Mouse (Mus musculus) neural tube, embryonic 15.5 days (tissue): ENCODE data around the gene Nrg4. TPM values are rescaled to one million over a fixed set of nuclear protein-coding genes. Genes with fewer than 3 reads are reported as not detected.
"Not testable (repeated sequence)": the region's sequence is repeated elsewhere in the genome, so short reads cannot be mapped to it uniquely, and the experiment has no call there.

ENCODE experiments used
- ATAC-seq: fragments of 200-750 bp; cut with Nextera tagmentation; 2 replicates; pipeline ENCODE4 v1.8.0; 2017; ENCODE audit warnings: mild to moderate bottlenecking, moderate TSS enrichment, moderate library complexity; ENCODE audit not compliant: low FRiP score
- H3K27ac ChIP-seq: fragments of 300-500 bp; sonication (generic); replicated peaks from 2 replicates; pipeline ENCODE4 v1.5.1; 2015; ENCODE audit warnings: mild to moderate bottlenecking, inconsistent platforms
- H3K27me3 ChIP-seq: fragments of 300-500 bp; sonication (generic); replicated peaks from 2 replicates; pipeline ENCODE4 v1.6.1; 2015; ENCODE audit warnings: inconsistent platforms
- H3K36me3 ChIP-seq: fragments of 300-500 bp; sonication (generic); 2 replicates; pipeline ENCODE4 v1.6.1; 2015; ENCODE audit warnings: inconsistent platforms
- H3K4me1 ChIP-seq: fragments of 300-500 bp; sonication (generic); 2 replicates; pipeline ENCODE4 v1.6.1; 2015; ENCODE audit warnings: inconsistent platforms
- H3K4me2 ChIP-seq: fragments of 300-500 bp; sonication (generic); 2 replicates; pipeline ENCODE4 v1.6.1; 2015; ENCODE audit warnings: inconsistent platforms, mild to moderate bottlenecking, moderate library complexity
- H3K4me3 ChIP-seq: fragments of 300-500 bp; sonication (generic); replicated peaks from 2 replicates; pipeline ENCODE4 v1.5.1; 2015; ENCODE audit warnings: mild to moderate bottlenecking, inconsistent platforms
- H3K9ac ChIP-seq: fragments of 300-500 bp; sonication (generic); replicated peaks from 2 replicates; pipeline ENCODE4 v1.6.1; 2015; ENCODE audit warnings: mild to moderate bottlenecking, inconsistent platforms
- H3K9me3 ChIP-seq: fragments of 300-500 bp; sonication (generic); replicated peaks from 2 replicates; pipeline ENCODE4 v1.6.1; 2016; ENCODE audit warnings: inconsistent platforms
- WGBS: fragments of 180-500 bp; shearing (Covaris S2); methylation state at CpG from one replicate; pipeline ENCODE4 v1.1.7; 2015; ENCODE audit warnings: mixed read lengths; 5-methylcytosine and 5-hydroxymethylcytosine counted together
- polyA plus RNA-seq: library from polyadenylated mRNA; unstranded; fragments of >200 nt; fragmentation: Nextera tagmentation; extraction: Ambion mirVana; gene quantifications from 2 replicates; pipeline ENCODE4 v1.2.1, GENCODE M21; 2015

Nrg4 gene
- polyA plus RNA-seq, 1 experiment from 2014 or later = 1.4 TPM

- H3K36me3 ChIP-seq = no peaks in the 10 kb centered on the region
- H3K9me3 ChIP-seq = no peaks in the 10 kb centered on the region
- no peaks in the 10 kb centered on the region for H3K27me3 ChIP-seq
- no peak overlapping the region for H3K4me2 ChIP-seq
- 51% methylated on average over 4 of the region's 4 CpGs for WGBS
- no peak for ATAC-seq
- no peak overlapping the region for H3K27ac ChIP-seq
- no peak overlapping the region for H3K9ac ChIP-seq
- H3K4me1 ChIP-seq = no peaks in the 10 kb centered on the region
- no peak overlapping the region for H3K4me3 ChIP-seq
These were observed 52.7 kb downstream of the Nrg4 start for GRCm38 (mm10) chr9:55273906-55274305.

- Histone ChIP-seq H3K27ac (no peak overlapping the region), H3K27me3 (no peaks in the 10 kb centered on the region), H3K4me1 (no peaks in the 10 kb centered on the region), H3K9ac (no peak overlapping the region), H3K9me3 (no peaks in the 10 kb centered on the region), H3K4me2 (no peak overlapping the region), H3K36me3 (no peaks in the 10 kb centered on the region), H3K4me3 (no peak overlapping the region)
- WGBS = 57% methylated on average over 5 of the region's 5 CpGs
- ATAC-seq = no peak
These were observed 54.6 kb downstream of the Nrg4 start for GRCm38 (mm10) chr9:55271960-55272560.

- WGBS = 83% methylated on average over 8 of the region's 8 CpGs
- Histone ChIP-seq H3K4me1 (no peaks in the 10 kb centered on the region), H3K9me3 (no peaks in the 10 kb centered on the region), H3K9ac (no peak overlapping the region), H3K4me3 (no peak overlapping the region), H3K36me3 (no peaks in the 10 kb centered on the region), H3K27ac (no peak overlapping the region), H3K4me2 (no peak overlapping the region), H3K27me3 (no peaks in the 10 kb centered on the region)
- ATAC-seq = no peak
These were observed 62.0 kb downstream of the Nrg4 start for GRCm38 (mm10) chr9:55264356-55265302.

- H3K27ac ChIP-seq = no peak overlapping the region
- H3K4me2 ChIP-seq = no peak overlapping the region
- no peaks in the 10 kb centered on the region for H3K9me3 ChIP-seq
- no peaks in the 10 kb centered on the region for H3K36me3 ChIP-seq
- no peak for ATAC-seq
- 44% methylated on average over 6 of the region's 6 CpGs for whole genome bisulfite sequencing
- H3K9ac ChIP-seq = no peak overlapping the region
- H3K4me3 ChIP-seq = no peak overlapping the region
- H3K4me1 ChIP-seq = no peaks in the 10 kb centered on the region
- no peaks in the 10 kb centered on the region for H3K27me3 ChIP-seq
These were observed 66.9 kb downstream of the Nrg4 start for GRCm38 (mm10) chr9:55259741-55260140.

- 91% methylated on average over 2 of the region's 2 CpGs for WGBS
- Histone ChIP-seq H3K4me3 (no peak overlapping the region), H3K27me3 (no peaks in the 10 kb centered on the region), H3K9ac (no peak overlapping the region), H3K4me2 (no peak overlapping the region), H3K27ac (no peak overlapping the region), H3K9me3 (no peaks in the 10 kb centered on the region), H3K4me1 (no peaks in the 10 kb centered on the region), H3K36me3 (no peaks in the 10 kb centered on the region)
- ATAC-seq = no peak
These were observed 69.5 kb downstream of the Nrg4 start for GRCm38 (mm10) chr9:55257105-55257504.

- Histone ChIP-seq H3K27ac (no peak overlapping the region), H3K4me1 (no peaks in the 10 kb centered on the region), H3K4me3 (no peak overlapping the region), H3K36me3 (no peaks in the 10 kb centered on the region), H3K4me2 (no peak overlapping the region), H3K9me3 (no peaks in the 10 kb centered on the region), H3K9ac (no peak overlapping the region), H3K27me3 (no peaks in the 10 kb centered on the region)
- WGBS = 76% methylated on average over 4 of the region's 4 CpGs
- ATAC-seq = no peak
These were observed 71.0 kb downstream of the Nrg4 start for GRCm38 (mm10) chr9:55255604-55256003.

- Histone ChIP-seq H3K36me3 (no peaks in the 10 kb centered on the region), H3K27ac (no peak overlapping the region), H3K9me3 (no peaks in the 10 kb centered on the region), H3K4me1 (no peaks in the 10 kb centered on the region), H3K9ac (no peak overlapping the region), H3K4me2 (no peak overlapping the region), H3K4me3 (no peak overlapping the region), H3K27me3 (no peaks in the 10 kb centered on the region)
- no peak for ATAC-seq
- 94% methylated on average over 5 of the region's 5 CpGs for WGBS
These were observed 71.6 kb downstream of the Nrg4 start for GRCm38 (mm10) chr9:55255056-55255455.

- H3K4me2 ChIP-seq = no peak overlapping the region
- WGBS = 92% methylated on average over 1 of the region's 1 CpGs
These were observed 72.8 kb downstream of the Nrg4 start for GRCm38 (mm10) chr9:55253849-55254248.

GRCm38 (mm10) chr9:55252097-55252496, 74.5 kb downstream of the Nrg4 start:
- 56% methylated on average over 2 of the region's 2 CpGs for WGBS
- H3K4me2 ChIP-seq, ATAC-seq, H3K4me3 ChIP-seq, H3K4me1 ChIP-seq, H3K36me3 ChIP-seq, H3K27me3 ChIP-seq, H3K27ac ChIP-seq, H3K9me3 ChIP-seq, H3K9ac ChIP-seq: not testable (repeated sequence)

More at GRCm38 (mm10) chr9:55253849-55254248, 72.8 kb downstream of the Nrg4 start:
- no peaks in the 10 kb centered on the region for H3K9me3 ChIP-seq
- H3K4me1 ChIP-seq = no peaks in the 10 kb centered on the region
- H3K27ac ChIP-seq = no peak overlapping the region
- ATAC-seq = no peak
- no peaks in the 10 kb centered on the region for H3K36me3 ChIP-seq
- no peaks in the 10 kb centered on the region for H3K27me3 ChIP-seq
- H3K9ac ChIP-seq = no peak overlapping the region
- no peak overlapping the region for H3K4me3 ChIP-seq

GRCm38 (mm10) chr9:55250595-55251247, 75.9 kb downstream of the Nrg4 start:
- H3K9me3 ChIP-seq = no peaks in the 10 kb centered on the region
- H3K27me3 ChIP-seq = no peaks in the 10 kb centered on the region
- no peak overlapping the region for H3K4me2 ChIP-seq
- H3K4me3 ChIP-seq = no peak overlapping the region
- H3K9ac ChIP-seq = no peak overlapping the region
- no peak for ATAC-seq
- H3K36me3 ChIP-seq = no peaks in the 10 kb centered on the region
- WGBS = 65% methylated on average over 6 of the region's 6 CpGs
- H3K4me1 ChIP-seq = no peaks in the 10 kb centered on the region
- no peak overlapping the region for H3K27ac ChIP-seq

- no peaks in the 10 kb centered on the region for H3K27me3 ChIP-seq
- H3K27ac ChIP-seq = no peak overlapping the region
- WGBS = 89% methylated on average over 4 of the region's 4 CpGs
- no peaks in the 10 kb centered on the region for H3K4me1 ChIP-seq
- no peak overlapping the region for H3K4me3 ChIP-seq
- H3K36me3 ChIP-seq = no peaks in the 10 kb centered on the region
- H3K4me2 ChIP-seq = no peak overlapping the region
- ATAC-seq = no peak
- no peaks in the 10 kb centered on the region for H3K9me3 ChIP-seq
- no peak overlapping the region for H3K9ac ChIP-seq
These were observed 78.2 kb downstream of the Nrg4 start for GRCm38 (mm10) chr9:55248465-55248864.

GRCm38 (mm10) chr9:55246918-55247317, 79.7 kb downstream of the Nrg4 start:
- no peak overlapping the region for H3K9ac ChIP-seq
- no peak for ATAC-seq
- H3K9me3 ChIP-seq = no peaks in the 10 kb centered on the region
- no peaks in the 10 kb centered on the region for H3K36me3 ChIP-seq
- H3K27ac ChIP-seq = no peak overlapping the region
- 96% methylated on average over 4 of the region's 4 CpGs for whole genome bisulfite sequencing
- H3K27me3 ChIP-seq = no peaks in the 10 kb centered on the region
- no peak overlapping the region for H3K4me3 ChIP-seq
- H3K4me2 ChIP-seq = no peak overlapping the region
- H3K4me1 ChIP-seq = no peaks in the 10 kb centered on the region
